Mouse (Mus musculus): Measurements from ENCODE around the gene Fign. TPM values are rescaled to one million over a fixed set of nuclear protein-coding genes. Genes with fewer than 3 reads are reported as not detected.

Gene Fign
- polyA plus RNA-seq, 1 experiment from 2014 or later: 4.2 TPM

DNA sequence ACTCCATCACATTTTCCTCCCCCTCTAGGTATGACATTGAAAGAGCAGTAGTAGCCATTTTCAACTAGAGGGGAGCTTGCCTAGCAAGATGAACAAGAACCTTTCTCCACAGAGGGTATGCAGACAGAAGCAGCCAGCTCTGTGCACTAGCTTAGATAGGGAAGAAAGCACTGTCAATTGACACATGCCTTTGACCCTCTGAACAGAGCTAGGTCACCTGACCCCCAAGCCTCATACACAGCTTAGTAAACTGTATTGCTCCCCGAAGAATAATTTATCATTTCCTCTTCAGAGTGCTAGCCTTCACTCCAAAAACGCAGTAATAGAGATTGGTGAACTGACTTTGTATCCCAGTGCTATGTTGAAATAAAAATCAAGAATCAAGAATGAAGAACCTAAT, 49.7 kb downstream of the Fign start:
- Histone ChIP-seq H3K9me3 (no peaks in the 10 kb centered on the region), H3K27me3 (no peaks in the 10 kb centered on the region), H3K36me3 (no peaks in the 10 kb centered on the region), H3K4me1 (replicated peaks) (peaks cover 5% of the 10 kb centered on the region), H3K4me2 (no peak overlapping the region), H3K9ac (replicated peaks) (no peak overlapping the region), H3K4me3 (replicated peaks) (no peak overlapping the region), H3K27ac (no peak overlapping the region)
- ATAC-seq (ENCODE audit: insufficient number of reproducible peaks, insufficient read depth, low FRiP score, low TSS enrichment, low read depth): no peak
- WGBS: 81% methylated on average over 2 of the region's 2 CpGs

- whole genome bisulfite sequencing: 55% methylated on average over 3 of the region's 3 CpGs
- Histone ChIP-seq H3K4me2 (no peak overlapping the region), H3K4me3 (replicated peaks) (no peak overlapping the region), H3K27me3 (no peaks in the 10 kb centered on the region), H3K9me3 (no peaks in the 10 kb centered on the region), H3K9ac (replicated peaks) (no peak overlapping the region), H3K27ac (no peak overlapping the region), H3K36me3 (no peaks in the 10 kb centered on the region), H3K4me1 (replicated peaks) (0 out of 2 replicates have a peak, but pooled peaks cover 3% of the 10 kb centered on the region)
- ATAC-seq (ENCODE audit: insufficient number of reproducible peaks, insufficient read depth, low FRiP score, low TSS enrichment, low read depth): no peak
Measured at GRCm38 (mm10) chr2:64043099-64043498, 54.7 kb downstream of the Fign start.

DNA sequence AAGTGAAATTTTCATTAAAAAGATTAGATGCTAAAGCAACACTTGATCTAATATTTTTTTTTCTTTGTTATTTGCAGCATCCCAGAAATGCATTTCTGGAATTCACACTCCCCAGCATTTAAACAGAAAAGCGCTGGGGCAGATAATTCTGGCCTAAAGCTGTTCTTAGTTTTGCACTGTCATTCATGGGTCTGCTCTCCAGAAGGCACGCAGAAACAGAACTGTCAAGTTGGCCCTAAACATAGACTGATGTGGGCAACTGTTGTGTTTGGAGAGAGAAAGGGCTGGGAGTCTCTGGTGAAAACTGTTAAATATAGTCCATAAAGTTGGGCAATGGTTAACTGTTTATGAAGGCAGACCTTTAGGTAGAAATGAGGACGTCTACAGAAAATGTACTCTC, 62.4 kb downstream of the Fign start:
- ATAC-seq (ENCODE audit: insufficient number of reproducible peaks, insufficient read depth, low FRiP score, low TSS enrichment, low read depth): no peak

GRCm38 (mm10) chr2:64033871-64034270, 64.0 kb downstream of the Fign start:
- no peaks in the 10 kb centered on the region for H3K36me3 ChIP-seq
- H3K4me1 ChIP-seq (replicated peaks): no peaks in the 10 kb centered on the region
- no peak for ATAC-seq (ENCODE audit: insufficient number of reproducible peaks, insufficient read depth, low FRiP score, low TSS enrichment, low read depth)
- 95% methylated on average over 3 of the region's 3 CpGs for WGBS
- no peaks in the 10 kb centered on the region for H3K9me3 ChIP-seq
- H3K9ac ChIP-seq (replicated peaks): no peak overlapping the region
- no peak overlapping the region for H3K4me3 ChIP-seq (replicated peaks)
- no peak overlapping the region for H3K4me2 ChIP-seq
- H3K27me3 ChIP-seq: no peaks in the 10 kb centered on the region
- H3K27ac ChIP-seq: no peak overlapping the region

More for the DNA sequence above, 62.4 kb downstream of the Fign start:
- Histone ChIP-seq H3K9me3 (no peaks in the 10 kb centered on the region), H3K9ac (replicated peaks) (no peak overlapping the region), H3K4me1 (replicated peaks) (no peaks in the 10 kb centered on the region), H3K27me3 (no peaks in the 10 kb centered on the region), H3K4me3 (replicated peaks) (no peak overlapping the region), H3K4me2 (no peak overlapping the region), H3K27ac (no peak overlapping the region), H3K36me3 (no peaks in the 10 kb centered on the region)
- WGBS: 60% methylated on average over 3 of the region's 3 CpGs

GRCm38 (mm10) chr2:64025961-64026360, 71.9 kb downstream of the Fign start:
- no peak for ATAC-seq (ENCODE audit: insufficient number of reproducible peaks, insufficient read depth, low FRiP score, low TSS enrichment, low read depth)
- no peak overlapping the region for H3K4me2 ChIP-seq

GRCm38 (mm10) chr2:63994304-63995023, 103.4 kb downstream of the Fign start:
- Histone ChIP-seq H3K9me3 (no peaks in the 10 kb centered on the region), H3K4me1 (replicated peaks) (no peaks in the 10 kb centered on the region), H3K36me3 (no peaks in the 10 kb centered on the region), H3K9ac (replicated peaks) (no peak overlapping the region), H3K4me2 (no peak overlapping the region), H3K4me3 (replicated peaks) (no peak overlapping the region), H3K27ac (no peak overlapping the region), H3K27me3 (no peaks in the 10 kb centered on the region)
- ATAC-seq (ENCODE audit: insufficient number of reproducible peaks, insufficient read depth, low FRiP score, low TSS enrichment, low read depth): no peak
- WGBS: 80% methylated on average over 7 of the region's 7 CpGs

More at GRCm38 (mm10) chr2:64025961-64026360, 71.9 kb downstream of the Fign start:
- no peaks in the 10 kb centered on the region for H3K9me3 ChIP-seq
- H3K36me3 ChIP-seq: no peaks in the 10 kb centered on the region
- no peak overlapping the region for H3K4me3 ChIP-seq (replicated peaks)
- no peak overlapping the region for H3K27ac ChIP-seq
- no peak overlapping the region for H3K9ac ChIP-seq (replicated peaks)
- H3K4me1 ChIP-seq (replicated peaks): peaks cover 3% of the 10 kb centered on the region; the same call in 1 of the 2 replicates
- 78% methylated on average over 4 of the region's 4 CpGs for WGBS
- H3K27me3 ChIP-seq: no peaks in the 10 kb centered on the region

DNA sequence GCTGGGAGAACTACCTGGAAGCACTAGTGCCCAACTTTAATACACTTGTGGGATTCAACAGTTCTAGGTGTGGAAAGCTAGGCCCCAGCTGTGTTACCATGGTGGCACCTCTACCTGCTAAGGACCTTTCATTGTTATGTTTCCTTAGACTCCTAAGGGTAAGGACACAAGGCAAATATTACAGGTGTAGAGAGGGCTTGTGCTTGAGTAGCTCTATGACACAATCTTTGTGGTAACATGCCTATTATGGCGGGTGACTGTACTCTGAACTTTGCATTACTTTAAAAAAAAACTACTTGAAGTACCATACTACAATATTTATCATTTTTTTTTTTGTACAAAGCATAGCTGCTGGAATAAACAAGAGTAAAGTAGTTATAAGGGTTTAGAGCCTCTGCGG, 112.4 kb downstream of the Fign start:
- 91% methylated on average over 2 of the region's 2 CpGs for WGBS
- Histone ChIP-seq H3K36me3 (peaks cover 3% of the 10 kb centered on the region; the same call in 1 of the 2 replicates), H3K4me3 (replicated peaks) (no peak overlapping the region), H3K27me3 (no peaks in the 10 kb centered on the region), H3K27ac (no peak overlapping the region), H3K4me1 (replicated peaks) (no peaks in the 10 kb centered on the region), H3K9ac (replicated peaks) (no peak overlapping the region), H3K4me2 (no peak overlapping the region), H3K9me3 (no peaks in the 10 kb centered on the region)
- ATAC-seq (ENCODE audit: insufficient number of reproducible peaks, insufficient read depth, low FRiP score, low TSS enrichment, low read depth): no peak

GRCm38 (mm10) chr2:63982351-63982751, 115.5 kb downstream of the Fign start:
- H3K4me1 ChIP-seq (replicated peaks): no peaks in the 10 kb centered on the region
- peaks cover 27% of the 10 kb centered on the region for H3K36me3 ChIP-seq
- ATAC-seq (ENCODE audit: insufficient number of reproducible peaks, insufficient read depth, low FRiP score, low TSS enrichment, low read depth): no peak
- no peak overlapping the region for H3K27ac ChIP-seq
- no peaks in the 10 kb centered on the region for H3K9me3 ChIP-seq
- no peak overlapping the region for H3K4me2 ChIP-seq
- H3K27me3 ChIP-seq: no peaks in the 10 kb centered on the region
- H3K9ac ChIP-seq (replicated peaks): no peak overlapping the region
- 39% methylated on average over 4 of the region's 4 CpGs for WGBS
- H3K4me3 ChIP-seq (replicated peaks): no peak overlapping the region

DNA sequence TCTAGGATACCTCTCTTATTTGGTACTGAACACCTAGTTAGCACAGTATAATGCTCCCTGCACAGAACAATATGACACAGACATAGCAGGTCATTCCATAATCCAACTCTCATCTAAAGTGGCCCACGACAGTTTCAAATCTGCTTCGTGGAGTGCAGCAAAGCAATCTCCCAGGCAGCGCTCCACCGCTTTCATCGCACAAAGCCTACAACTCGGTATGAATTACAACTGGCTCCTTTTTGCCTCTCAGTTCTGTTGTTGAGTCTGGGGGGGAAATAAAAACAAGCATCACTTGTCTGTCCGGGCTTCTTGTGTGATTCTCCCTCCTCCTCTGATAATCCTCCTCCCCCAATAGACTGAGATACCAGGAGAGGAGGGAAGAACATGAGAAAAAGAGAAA, 116.4 kb downstream of the Fign start:
- no peak for ATAC-seq (ENCODE audit: insufficient number of reproducible peaks, insufficient read depth, low FRiP score, low TSS enrichment, low read depth)
- Histone ChIP-seq H3K9ac (replicated peaks) (no peak overlapping the region), H3K27me3 (no peaks in the 10 kb centered on the region), H3K4me1 (replicated peaks) (no peaks in the 10 kb centered on the region), H3K4me2 (no peak overlapping the region), H3K4me3 (replicated peaks) (no peak overlapping the region), H3K27ac (no peak overlapping the region), H3K36me3 (peaks cover 27% of the 10 kb centered on the region), H3K9me3 (no peaks in the 10 kb centered on the region)
- WGBS: 77% methylated on average over 7 of the region's 7 CpGs

- no peak overlapping the region for H3K9ac ChIP-seq (replicated peaks)
- WGBS: 7% methylated on average over 4 of the region's 4 CpGs
- H3K4me1 ChIP-seq (replicated peaks): peaks cover 24% of the 10 kb centered on the region
- peak overlapping the region; percentile 30; the same call in 1 of the 2 replicates for H3K4me2 ChIP-seq
- H3K4me3 ChIP-seq (replicated peaks): no peak overlapping the region
- H3K9me3 ChIP-seq: no peaks in the 10 kb centered on the region
- no peaks in the 10 kb centered on the region for H3K36me3 ChIP-seq
- peak; percentile 71 for ATAC-seq (ENCODE audit: insufficient number of reproducible peaks, insufficient read depth, low FRiP score, low TSS enrichment, low read depth)
- no peak overlapping the region for H3K27ac ChIP-seq
- no peaks in the 10 kb centered on the region for H3K27me3 ChIP-seq
Measured at GRCm38 (mm10) chr2:63969633-63970032, 128.2 kb downstream of the Fign start.

GRCm38 (mm10) chr2:63931041-63931440, 166.8 kb downstream of the Fign start:
- Histone ChIP-seq H3K4me1 (replicated peaks) (no peaks in the 10 kb centered on the region), H3K4me3 (replicated peaks) (no peak overlapping the region), H3K4me2 (no peak overlapping the region), H3K27ac (no peak overlapping the region), H3K36me3 (no peaks in the 10 kb centered on the region), H3K27me3 (no peaks in the 10 kb centered on the region), H3K9me3 (no peaks in the 10 kb centered on the region), H3K9ac (replicated peaks) (no peak overlapping the region)
- no peak for ATAC-seq (ENCODE audit: insufficient number of reproducible peaks, insufficient read depth, low FRiP score, low TSS enrichment, low read depth)
- 92% methylated on average over 2 of the region's 2 CpGs for WGBS

Measured in limb, embryonic 12.5 days (tissue).